Mouse (Mus musculus) spleen, postnatal 14 days (tissue): Measurements from ENCODE around the gene Itga7.

Experiments used
- DNase-seq, 2 experiments: peaks; one replicate each; pipeline ENCODE4 v3.0.0; 2021 to 2022; ENCODE audit warnings: low spot score in 2 of 2

Gene Itga7

DNA sequence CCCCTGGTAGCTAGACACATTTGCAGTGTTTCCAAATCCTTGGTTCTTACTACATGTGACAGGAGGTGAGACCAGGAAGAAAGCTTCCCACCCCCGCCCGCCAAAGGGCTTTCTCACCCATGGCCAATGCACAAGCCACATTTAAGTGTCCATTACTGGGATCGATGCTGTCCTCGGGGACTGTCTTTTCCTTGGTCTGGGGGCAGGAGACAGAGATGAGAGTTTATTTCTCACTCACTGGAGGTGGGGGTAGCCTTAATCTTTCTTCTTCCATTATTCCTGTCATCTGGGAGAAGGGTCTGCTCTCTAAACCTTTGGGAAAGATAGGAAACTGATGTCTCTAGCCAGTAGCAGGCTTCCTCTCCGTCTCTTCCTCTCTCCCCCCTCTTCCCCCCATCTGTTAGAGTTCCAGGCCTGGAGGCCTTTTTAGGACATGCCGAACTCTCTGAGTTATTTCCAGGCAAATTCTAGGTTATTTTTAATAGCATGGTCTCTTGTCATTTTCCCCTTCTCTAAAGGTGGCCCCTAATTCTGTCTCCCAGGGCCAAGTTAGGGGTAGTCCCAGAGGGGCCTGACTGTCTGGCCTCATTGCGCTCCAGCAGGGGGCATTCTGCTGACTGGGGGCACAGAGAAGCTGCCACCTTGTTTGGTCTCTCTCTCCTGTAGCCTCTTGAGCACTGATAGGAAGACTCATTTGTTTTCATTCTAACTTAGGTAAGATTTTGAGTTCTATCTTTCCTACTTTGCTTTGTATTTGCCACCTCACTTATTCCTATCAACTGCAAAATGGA is 1.6 kb downstream of the Itga7 start:
- DNase-seq: no peak

DNA sequence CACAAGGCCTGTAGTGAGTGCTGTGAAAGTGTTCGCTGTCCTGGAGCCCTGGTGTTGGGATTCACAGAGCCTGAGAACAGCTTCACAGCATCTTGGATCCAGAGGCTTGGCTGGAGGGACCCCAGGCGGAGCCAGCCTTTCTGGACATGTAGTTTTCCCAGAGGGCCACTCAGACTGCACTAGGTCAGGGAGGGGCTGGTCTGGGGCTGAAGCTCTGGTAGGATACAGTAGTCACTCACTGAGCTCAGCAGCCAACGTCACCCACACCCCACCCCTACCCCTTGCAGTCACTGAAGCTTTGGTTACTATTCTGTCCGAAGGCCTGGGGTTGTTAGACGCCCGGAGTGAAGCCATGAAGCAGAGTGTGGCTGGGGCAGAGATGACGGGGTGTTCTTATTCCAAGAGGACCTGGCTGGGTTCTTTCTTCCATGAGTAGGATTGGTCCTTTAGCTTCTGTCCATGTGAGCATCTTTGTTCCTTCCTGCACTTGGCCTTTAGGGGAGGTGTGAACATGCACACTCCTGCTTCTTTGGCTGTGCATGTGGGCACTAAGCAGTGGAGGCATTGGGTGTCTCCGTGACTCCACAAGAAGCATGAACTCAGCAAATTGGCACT is 2.3 kb downstream of the Itga7 start:
- no peak for DNase-seq

DNA sequence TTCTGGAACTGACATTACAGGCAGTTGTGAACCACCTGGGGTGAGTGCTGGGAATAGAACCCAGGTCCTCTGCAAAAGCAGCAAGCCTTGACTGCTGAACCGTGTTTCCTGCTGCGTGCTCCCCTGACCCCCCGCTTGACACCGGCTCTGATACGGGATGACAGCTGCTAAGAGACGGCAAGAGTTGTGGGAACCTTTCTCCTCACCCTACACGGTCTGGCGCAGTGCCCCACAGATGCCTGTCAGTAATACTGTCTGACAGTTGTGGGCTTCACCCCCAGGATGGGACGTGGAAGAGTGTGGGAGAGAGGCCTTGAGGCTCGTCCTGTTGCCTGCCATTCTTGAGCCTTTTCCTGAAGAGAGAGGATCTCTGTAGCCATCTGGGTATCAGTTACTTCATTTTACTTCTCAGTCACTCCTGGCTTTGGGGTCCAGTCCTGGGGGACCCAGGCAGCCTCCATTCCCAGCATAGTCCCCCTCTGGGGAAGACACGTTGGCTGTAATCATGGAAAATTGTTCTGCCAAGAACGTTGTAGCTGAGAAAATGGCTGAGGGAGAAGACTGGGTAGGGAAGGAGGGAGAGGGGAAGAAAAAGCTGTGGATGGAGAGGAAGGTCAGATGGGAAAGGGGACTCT is 4.3 kb downstream of the Itga7 start:
- no peak for DNase-seq

DNA sequence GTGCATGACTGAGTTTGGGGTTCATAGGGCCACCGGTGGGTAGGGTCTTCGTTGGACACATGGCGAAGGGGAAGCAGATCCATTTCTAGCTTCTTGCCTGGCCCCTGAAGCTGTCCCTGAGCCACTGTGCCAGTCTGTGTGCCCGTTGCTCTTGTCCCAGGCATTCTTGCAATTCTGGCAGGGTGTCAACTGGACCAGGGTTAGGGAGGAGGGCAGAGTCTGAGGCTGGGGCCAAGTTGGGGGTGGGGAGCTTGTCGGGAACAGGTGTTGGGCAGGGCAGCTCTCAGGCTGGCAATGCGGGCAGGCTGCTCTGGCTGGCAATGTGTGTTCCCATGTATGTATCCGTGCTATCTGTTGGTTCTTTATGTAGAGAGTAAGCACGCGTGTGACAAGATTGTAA is 4.8 kb downstream of the Itga7 start:
- no peak for DNase-seq

DNA sequence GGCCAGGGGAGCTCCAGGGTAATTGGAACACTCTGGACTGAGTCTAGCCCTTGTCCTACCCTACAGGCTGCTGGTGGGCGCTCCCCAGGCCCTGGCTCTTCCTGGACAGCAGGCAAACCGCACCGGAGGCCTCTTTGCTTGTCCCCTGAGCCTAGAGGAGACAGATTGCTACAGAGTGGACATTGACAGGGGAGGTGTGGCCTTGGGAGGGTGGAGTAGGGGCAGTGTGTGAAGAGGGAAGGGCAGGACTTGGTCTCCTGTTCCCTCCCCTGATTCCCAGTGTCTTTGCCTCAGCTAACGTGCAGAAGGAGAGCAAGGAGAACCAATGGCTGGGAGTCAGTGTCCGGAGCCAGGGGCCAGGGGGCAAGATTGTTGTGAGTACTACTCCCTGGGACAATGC is 5.4 kb downstream of the Itga7 start:
- DNase-seq: no peak

DNA sequence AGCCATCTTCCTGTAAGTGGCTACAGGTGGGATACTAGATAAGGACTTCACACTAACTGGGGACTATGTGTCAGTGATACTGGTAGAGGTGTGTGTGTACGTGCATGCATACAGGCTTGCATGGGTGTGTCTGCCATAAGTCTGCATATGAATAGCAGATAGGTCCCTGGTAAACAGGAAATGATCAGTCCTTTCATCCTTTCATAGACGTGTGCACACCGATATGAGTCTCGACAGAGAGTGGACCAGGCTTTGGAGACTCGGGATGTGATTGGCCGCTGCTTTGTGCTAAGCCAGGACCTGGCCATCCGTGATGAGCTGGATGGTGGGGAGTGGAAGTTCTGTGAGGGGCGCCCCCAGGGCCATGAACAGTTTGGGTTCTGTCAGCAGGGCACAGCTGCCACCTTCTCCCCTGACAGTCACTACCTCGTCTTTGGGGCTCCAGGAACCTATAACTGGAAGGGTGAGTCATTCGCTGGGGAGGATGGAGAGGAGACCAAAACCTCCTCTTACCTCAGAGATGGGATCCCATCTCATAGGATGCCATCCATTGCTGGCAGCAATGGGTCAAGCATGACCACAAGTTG is 7.0 kb downstream of the Itga7 start:
- DNase-seq: no peak

DNA sequence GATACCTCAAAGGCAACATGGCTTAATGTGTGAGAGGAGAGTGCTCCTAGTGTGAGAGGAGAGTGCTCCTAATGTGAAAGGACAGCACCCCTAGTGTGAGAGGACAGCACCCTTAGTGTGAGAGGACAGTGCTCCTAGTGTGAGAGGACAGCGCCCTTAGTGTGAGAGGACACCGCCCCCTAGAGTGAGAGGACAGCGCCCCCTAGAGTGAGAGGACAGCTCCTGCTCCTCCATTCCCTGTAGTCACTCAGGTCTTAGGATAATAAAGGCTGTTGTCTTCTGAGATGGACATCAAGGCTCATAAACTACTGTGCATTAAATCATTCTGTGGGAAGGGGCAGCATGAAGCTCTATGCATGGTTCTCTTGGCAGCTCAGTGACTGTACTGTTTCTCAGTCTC is 12.1 kb downstream of the Itga7 start:
- DNase-seq: peak in 1 of 2 experiments; percentile 19

DNA sequence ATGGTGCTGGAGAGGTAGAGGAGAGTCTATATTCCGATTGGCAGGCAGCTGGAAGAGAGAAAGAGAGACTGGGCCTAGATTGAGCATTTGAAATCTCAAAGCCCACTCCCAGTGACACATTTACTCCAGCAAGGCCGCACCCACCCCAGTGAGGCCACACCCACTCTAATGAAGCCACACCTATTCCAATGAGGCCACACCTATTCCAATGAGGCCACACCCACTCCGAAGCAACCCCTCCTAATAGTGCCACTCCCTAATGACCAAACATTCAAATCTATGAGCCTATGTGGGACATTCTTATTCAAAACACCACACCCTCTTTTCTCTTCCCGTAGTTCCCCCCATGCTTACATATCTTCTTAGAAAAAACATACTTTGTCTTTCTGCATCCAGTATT is 13.9 kb downstream of the Itga7 start:
- DNase-seq: no peak

DNA sequence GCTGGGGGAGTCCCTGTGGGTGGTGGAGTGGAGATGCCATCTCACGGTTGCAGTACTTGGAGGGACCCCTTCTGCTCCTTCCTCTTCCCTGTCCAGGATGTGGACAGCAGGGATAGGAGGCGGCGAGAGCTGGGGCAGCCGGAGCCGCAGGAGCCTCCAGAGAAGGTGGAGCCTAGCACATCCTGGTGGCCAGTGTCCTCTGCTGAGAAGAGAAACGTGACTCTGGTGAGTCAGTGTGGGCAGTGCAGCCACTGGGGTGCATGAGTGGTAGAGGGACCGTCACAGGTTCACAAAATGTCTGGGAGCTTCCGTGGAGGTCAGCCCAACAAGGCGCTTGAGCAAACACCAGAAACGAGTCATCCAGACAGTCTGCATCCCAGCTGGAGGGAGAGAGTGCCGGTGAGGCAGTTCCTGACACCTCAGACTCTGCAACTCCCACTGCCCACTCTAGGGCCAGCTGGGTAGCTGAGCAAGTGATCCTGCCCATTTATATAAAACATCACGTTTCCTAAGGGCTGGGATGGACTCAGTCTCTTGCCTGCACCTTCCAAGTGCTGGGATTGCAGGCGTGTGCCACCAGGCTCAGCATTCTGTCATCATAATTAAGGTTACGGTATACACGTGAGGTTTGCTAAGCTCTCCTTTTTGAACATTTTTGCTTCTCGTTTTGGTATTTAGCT is 16.7 kb downstream of the Itga7 start:
- no peak for DNase-seq

DNA sequence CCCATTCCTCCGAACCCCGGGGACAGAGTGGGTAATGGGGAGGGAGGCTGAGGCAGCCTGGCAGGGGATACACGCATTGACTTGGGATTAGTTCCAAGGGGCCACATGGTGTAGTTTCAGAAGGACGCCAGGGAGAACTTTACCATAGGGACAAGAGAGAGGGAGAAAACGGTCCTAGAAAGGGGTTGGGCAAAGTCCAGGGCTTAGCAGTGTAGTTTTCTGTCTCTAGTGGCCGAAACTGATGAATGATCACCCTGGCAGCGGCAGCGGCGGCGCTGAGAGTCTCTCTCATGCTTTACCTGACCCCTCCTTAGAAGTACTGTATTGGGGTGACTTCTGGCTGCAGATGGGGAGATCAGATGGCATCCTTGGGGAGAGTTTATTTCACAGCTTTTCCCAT is 24.7 kb downstream of the Itga7 start:
- DNase-seq: no peak

DNA sequence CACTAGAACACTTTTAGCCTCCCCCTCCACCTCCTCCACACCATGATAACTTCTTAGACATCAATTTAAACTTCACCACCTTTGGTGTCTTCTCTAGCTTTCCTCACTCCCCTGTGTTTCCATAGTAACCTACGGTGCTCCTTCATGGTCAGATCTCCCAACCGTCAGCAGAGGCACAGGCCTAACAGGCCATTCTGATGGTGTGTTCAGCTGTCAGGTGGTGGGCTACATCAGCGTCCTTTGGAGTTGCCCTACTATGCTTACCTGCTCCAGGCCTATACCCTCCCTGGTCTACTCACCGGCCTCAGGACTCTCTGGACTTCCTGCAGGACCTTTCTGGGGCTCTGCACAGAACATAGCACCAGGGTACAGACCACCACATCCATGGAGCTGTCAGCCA is 26.5 kb downstream of the Itga7 start:
- no peak for DNase-seq

DNA sequence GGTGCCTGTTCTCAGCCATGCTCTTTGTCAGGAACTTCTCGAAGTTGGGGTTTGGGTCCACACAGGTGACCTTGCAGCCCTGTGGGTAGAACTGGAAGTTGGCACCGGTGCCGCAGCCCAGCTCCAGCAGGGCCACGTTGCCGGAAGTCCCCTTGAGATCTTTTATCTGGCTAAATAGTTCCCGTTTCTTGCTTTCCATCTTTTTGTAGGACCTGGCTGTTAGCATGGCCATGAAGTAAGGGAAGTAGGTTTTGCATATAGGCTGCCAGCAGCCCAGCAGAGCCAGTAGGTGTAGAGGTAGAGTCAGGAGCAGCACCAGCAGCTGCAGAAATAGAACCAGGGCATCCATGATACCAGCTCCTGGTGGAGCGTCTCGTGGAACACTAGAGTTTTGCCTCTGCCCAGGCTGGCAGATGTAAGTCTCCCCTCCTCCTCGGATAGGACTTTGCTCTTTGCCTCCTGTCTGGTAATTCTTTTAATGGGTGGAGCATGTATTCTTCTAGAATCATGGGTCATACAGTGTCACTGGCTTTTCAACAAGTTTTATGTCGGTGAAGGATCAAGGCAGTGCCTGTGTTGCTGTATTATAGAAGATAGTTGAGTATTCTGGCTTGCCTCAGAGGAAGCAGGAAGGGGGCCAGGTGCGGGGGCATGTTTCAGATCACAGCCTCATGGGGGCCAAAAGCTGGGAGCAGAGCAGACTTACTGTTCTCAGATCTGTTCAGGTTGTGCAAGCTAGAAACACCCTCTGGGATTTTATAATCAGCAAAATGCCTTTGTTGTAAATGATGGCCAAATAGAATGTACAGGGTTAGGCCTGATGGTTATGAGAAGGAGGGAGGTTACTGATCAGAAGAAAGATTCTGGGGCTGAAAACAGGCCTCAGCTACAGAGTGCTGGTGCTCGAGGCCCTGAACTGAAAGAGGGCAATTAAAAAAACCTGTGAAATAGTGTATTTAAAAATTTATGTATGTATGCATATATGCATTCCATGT is 27.3 kb downstream of the Itga7 start, which contains the start of gene Mettl7b:
Mettl7b (minus strand) TSS at position 399 of the 995 bp plus-strand sequence.
- DNase-seq: no peak

DNA sequence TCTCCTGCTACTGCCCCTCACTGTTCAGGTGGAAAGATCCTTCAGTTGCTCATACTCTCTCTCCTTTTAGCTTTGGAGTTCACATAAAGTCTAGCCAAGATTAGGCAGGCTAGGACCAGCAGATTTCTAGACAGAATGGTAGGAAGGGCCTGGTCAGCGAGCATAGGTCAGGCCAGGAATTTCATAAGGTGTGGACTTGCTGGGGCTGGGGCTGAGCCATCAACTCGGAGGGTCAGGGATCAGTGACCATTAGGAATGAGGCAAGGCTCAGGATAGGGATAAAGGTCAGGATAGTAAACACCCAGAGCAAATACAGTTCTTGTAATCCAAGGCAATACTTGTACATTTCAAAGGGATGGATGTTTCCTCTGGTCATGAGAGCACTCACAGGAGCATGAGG is 31.3 kb downstream of the Itga7 start:
- no peak for DNase-seq

DNA sequence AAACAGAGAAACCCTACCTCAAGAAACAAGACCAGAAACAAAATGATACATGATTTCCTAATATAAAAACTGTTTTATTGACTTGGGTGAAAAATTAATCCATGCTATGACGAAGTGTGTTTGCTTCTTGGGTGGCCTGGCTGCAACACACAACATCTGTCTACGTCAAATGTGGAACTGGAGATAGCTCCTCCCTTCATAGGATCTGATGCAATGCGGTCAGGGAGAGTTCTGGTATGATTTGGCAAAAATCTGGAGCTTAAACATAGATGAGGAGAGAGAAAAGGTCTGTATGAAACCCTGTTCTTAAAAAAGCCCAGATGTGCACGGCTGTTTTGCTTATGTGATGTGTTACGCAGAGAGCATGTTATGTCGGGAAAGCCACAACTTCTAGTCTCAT is 32.3 kb downstream of the Itga7 start:
- DNase-seq: no peak

DNA sequence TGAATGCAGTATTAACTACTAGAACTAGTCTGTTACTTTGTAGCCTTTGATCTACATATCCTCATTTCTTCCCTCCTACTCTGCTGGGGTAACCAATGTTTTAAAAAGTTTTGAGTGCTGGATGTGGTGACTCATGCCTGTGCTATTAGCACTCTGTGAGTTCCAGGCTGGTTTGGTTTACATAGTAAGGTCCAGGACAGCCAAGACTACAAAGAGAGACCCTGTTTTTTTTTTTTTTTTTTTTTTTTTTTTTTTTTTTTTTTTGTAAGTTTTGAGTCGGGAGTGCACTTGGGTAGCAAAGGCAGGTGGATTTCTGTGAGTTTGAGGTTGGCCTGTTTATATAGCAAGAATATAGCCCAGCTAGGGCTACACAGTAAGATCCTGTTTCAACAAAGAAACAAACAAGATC is 34.7 kb downstream of the Itga7 start:
- no peak for DNase-seq

DNA sequence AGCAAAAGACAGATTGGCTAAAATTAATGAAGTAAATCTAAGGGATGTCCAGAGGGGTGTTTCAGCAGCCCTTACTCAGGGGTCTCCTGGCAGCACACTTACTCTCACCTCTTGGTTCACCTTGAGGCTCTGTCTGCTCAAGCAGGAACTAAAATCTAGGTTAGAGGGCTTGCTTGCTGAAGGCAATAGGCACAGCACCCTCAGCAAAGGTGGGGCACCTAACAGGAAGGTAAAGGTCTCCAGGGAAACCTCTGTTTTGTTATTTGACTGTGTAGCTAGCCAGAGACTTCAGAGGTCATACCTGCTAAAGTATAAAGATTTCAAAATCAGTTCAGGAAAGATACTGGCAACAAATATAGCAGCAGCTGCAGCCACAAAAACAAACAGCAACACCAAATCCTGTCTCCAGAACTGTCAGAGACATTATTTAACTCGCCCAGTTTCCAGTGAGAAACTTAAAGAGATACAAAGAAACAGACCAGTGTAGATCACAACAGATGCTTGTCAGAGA is 37.2 kb downstream of the Itga7 start:
- DNase-seq: no peak

DNA sequence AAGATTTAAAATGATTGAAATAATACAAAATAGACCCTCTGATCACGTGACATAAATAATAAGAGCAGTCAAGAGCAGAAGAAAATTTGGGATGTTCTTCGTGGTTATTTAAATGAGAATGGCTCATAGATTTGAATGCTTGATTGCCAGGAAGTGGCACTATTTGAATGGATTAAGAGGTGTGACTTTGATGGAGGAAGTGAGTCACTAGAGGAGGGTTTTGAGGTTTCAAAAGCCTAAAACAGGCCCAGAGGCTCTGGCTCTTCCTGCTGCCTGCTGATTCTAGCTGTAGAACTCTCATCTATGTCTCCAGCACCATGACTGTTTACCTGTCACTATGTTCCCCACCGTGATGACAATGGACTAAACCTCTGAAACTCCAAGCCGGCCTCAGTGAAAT is 39.2 kb downstream of the Itga7 start:
- DNase-seq: no peak

DNA sequence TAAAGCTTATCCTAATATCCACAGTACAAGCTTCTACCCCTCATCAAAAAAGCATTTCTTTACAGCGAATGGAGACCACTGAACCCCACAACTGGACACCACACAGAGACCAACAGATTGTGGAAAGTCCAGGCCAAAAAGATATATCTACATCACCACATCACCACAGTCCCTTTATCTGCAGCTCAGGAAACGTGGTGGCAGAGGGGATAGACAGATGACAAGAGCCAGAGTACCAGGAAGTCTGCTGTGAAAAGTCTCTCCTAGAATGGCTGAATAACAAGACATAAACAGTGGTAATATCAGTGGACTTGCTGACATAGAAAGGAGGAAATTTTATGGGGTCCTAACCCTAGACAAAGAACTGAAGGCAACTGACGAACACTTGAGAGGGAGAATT is 42.8 kb downstream of the Itga7 start:
- no peak for DNase-seq

DNA sequence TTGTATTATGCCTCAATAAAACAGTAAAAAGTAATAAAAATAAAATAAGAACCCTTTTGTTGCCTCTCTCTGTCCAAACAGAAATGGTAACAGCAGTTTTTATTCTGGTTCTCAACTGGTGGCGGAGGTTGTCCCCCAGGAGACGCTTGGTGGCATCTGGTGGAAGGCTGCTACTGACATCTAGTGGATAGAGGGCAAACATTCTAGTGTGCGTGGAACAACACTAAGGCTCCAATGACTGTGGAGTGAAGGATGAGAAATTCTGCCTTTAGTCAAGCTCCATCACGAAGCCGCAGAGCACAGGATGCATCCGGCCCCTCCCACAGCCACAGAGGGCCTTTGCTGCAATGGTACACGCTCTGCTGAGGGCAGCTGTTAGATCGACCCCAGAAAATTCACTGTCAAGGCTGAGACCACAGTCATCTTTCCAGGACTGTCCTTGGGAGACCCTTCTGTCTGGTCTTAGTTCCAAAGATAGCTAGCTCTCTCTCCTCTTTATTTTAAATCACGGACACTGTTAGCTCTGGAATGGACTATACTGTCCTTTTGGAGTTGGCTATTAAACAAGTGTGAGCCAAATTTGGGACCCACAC is 44.0 kb downstream of the Itga7 start:
- DNase-seq: peak in 1 of 2 experiments; percentile 8

DNA sequence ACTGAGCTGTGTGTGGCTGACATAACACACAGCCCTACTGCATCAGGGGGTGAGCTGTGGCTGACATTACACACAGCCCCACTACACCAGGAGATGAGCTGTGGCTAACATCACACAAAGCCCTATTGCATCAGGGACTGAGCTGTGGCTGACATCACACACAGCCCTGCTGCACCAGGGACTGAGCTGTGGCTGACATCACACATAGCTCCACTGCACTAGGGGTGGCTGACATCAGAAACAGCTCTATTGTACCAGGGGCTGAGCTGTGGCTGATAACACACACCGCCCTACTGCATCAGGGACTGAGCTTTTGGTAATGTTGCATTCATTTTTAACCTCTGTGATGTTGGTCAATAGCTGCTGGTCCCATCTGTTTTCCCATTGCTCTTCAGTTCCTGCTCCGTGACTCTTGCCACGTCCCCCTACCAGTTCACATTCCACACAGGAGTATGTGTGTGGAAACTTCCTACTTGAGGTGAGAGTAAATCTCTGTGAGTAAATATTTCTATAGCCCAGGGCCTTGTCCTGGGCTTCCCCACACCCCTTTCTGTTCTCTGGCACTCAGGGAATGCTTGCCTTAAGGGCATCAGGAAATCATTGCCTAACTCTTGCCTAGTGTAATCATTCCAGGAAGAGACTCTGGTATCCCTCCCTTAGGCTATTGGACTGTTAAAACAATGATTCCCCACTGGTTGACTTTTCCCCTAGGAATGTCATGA is 47.2 kb downstream of the Itga7 start:
- no peak for DNase-seq
